Mouse (Mus musculus) gastrocnemius, postnatal 36 days (tissue): ENCODE measurements around the gene Tmem62. TPM values are rescaled to one million over a fixed set of nuclear protein-coding genes. Genes with fewer than 3 reads are reported as not detected.
"Not testable (repeated sequence)": the region's sequence is repeated elsewhere in the genome, so short reads cannot be mapped to it uniquely, and the experiment has no call there.

Source experiments
- DNase-seq, 2 experiments: peaks; one replicate each; pipeline ENCODE4 v3.0.0; 2022
- intact Hi-C: fragments of 180-260 bp; cut with DNase I; formaldehyde crosslinking; loops from one replicate; pipeline ENCODE4 v1.15.1; 2025
- long read RNA-seq, 2 experiments: library from polyadenylated mRNA; stranded (forward); transcript quantifications; one replicate each; pipeline ENCODE4 v2.0.0; 2021
- total RNA-seq, 2 experiments: library from RNA; stranded (reverse); gene quantifications; 2 replicates each; pipeline ENCODE4 v1.2.3; 2021

The Tmem62 gene
- total RNA-seq, result 1 to 10 TPM; 2.4 to 4.1 TPM
- long read RNA-seq, experiment 1, partial matches to known transcripts, result 1 of 4 reads
- long read RNA-seq, experiment 1, other reads (novel, unspliced or antisense), result 0 of 4 reads
- long read RNA-seq, experiment 2, partial matches to known transcripts, result 0 of 3 reads
- long read RNA-seq, experiment 2, other reads (novel, unspliced or antisense), result 1 of 3 reads

- intact Hi-C loops, result loop anchor here (5.0 kb wide), 1 partner anchor 125 kb away; no protein-coding TSS in a partner anchor
- DNase-seq, result peak; percentile 33 to 71
Observed at GRCm38 (mm10) chr2:120976990-120977925, at the start of gene Tmem62. TSS of gene Tmem62 (plus strand) at chr2:120977017.

- no peak for DNase-seq
- intact Hi-C loops, result no loop called here
Observed at GRCm38 (mm10) chr2:120933038-120933437, 43.8 kb upstream of the Tmem62 start.

GRCm38 (mm10) chr2:120951208-120951607, 25.6 kb upstream of the Tmem62 start:
- intact Hi-C loops, result no loop called here
- no peak for DNase-seq

- intact Hi-C loops, result no loop called here
- DNase-seq, result no peak
Observed at GRCm38 (mm10) chr2:120952176-120952938, 24.5 kb upstream of the Tmem62 start.

GRCm38 (mm10) chr2:120959363-120959762, 17.5 kb upstream of the Tmem62 start:
- DNase-seq, result no peak
- intact Hi-C loops, result no loop called here

- intact Hi-C loops, result no loop called here
Observed at GRCm38 (mm10) chr2:120959827-120960226, 17.0 kb upstream of the Tmem62 start.

GRCm38 (mm10) chr2:120960261-120960660, 16.6 kb upstream of the Tmem62 start:
- no peak for DNase-seq
- intact Hi-C loops, result no loop called here

More at GRCm38 (mm10) chr2:120959827-120960226, 17.0 kb upstream of the Tmem62 start:
- no peak for DNase-seq

- intact Hi-C loops, result no loop called here
- no peak for DNase-seq
Observed at GRCm38 (mm10) chr2:120963110-120963509, 13.7 kb upstream of the Tmem62 start.

GRCm38 (mm10) chr2:120965486-120965885, 11.3 kb upstream of the Tmem62 start:
- DNase-seq, result no peak
- intact Hi-C loops, result no loop called here

- peak; percentile 8 to 16 for DNase-seq
Observed at GRCm38 (mm10) chr2:120970045-120970539, 6.7 kb upstream of the Tmem62 start.

GRCm38 (mm10) chr2:120970559-120971080, 6.2 kb upstream of the Tmem62 start, which contains the start of gene Ubr1:
TSS of gene Ubr1 (minus strand) at chr2:120970715.
- peak; percentile 78 to 79 for DNase-seq
- intact Hi-C loops, result no loop called here

More at GRCm38 (mm10) chr2:120970045-120970539, 6.7 kb upstream of the Tmem62 start:
- intact Hi-C loops, result no loop called here

GRCm38 (mm10) chr2:120971766-120972165, 5.1 kb upstream of the Tmem62 start:
- intact Hi-C loops, result no loop called here

GRCm38 (mm10) chr2:120972257-120972656, 4.6 kb upstream of the Tmem62 start:
- intact Hi-C loops, result not testable (repeated sequence)

More at GRCm38 (mm10) chr2:120971766-120972165, 5.1 kb upstream of the Tmem62 start:
- DNase-seq, result no peak

GRCm38 (mm10) chr2:120972964-120973363, 3.9 kb upstream of the Tmem62 start:
- intact Hi-C loops, result no loop called here
- DNase-seq, result no peak

More at GRCm38 (mm10) chr2:120972257-120972656, 4.6 kb upstream of the Tmem62 start:
- DNase-seq, result not testable (repeated sequence)

- DNase-seq, result no peak
- intact Hi-C loops, result loop anchor here (5.0 kb wide), 1 partner anchor 126 kb away; no protein-coding TSS in a partner anchor
Observed at GRCm38 (mm10) chr2:120976308-120976707, 509 bp upstream of the Tmem62 start.

- DNase-seq, result no peak
- intact Hi-C loops, result loop anchor here (5.0 kb wide), 1 partner anchor 124 kb away; no protein-coding TSS in a partner anchor
Observed at GRCm38 (mm10) chr2:120977926-120978692, 1.3 kb downstream of the Tmem62 start.

- DNase-seq, result no peak
- intact Hi-C loops, result loop anchor here (5.0 kb wide), 1 partner anchor 124 kb away; no protein-coding TSS in a partner anchor
Observed at GRCm38 (mm10) chr2:120978693-120979037, 1.8 kb downstream of the Tmem62 start.

GRCm38 (mm10) chr2:120979819-120980218, 3.0 kb downstream of the Tmem62 start:
- no peak for DNase-seq
- intact Hi-C loops, result loop anchor here (5.0 kb wide), 1 partner anchor 122 kb away; no protein-coding TSS in a partner anchor

GRCm38 (mm10) chr2:120980861-120981260, 4.0 kb downstream of the Tmem62 start:
- no peak for DNase-seq
- intact Hi-C loops, result no loop called here
